Mouse (Mus musculus): ENCODE results near the gene Plbd2. TPM values are rescaled to one million over a fixed set of nuclear protein-coding genes. Genes with fewer than 3 reads are reported as not detected.

Gene Plbd2
- polyA plus RNA-seq, 1 experiment from 2014 or later = 37.6 TPM

GRCm38 (mm10) chr5:120527296-120527964 is 24.0 kb upstream of the Plbd2 start:
- Histone ChIP-seq H3K9ac (ENCODE audit: low read depth, low read length) (no peak overlapping the region), H3K27ac (ENCODE audit: low read depth, low read length) (no peak overlapping the region), H3K36me3 (ENCODE audit: control insufficient read depth, insufficient read depth, low read length) (no peaks in the 10 kb centered on the region), H3K9me3 (ENCODE audit: control insufficient read depth, low read length) (no peaks in the 10 kb centered on the region), H3K4me3 (ENCODE audit: low read length) (no peak overlapping the region), H3K4me2 (ENCODE audit: low read length) (no peak overlapping the region), H3K27me3 (replicated peaks; ENCODE audit: control insufficient read depth, insufficient read depth, low read length) (no peaks in the 10 kb centered on the region), H3K4me1 (ENCODE audit: control insufficient read depth, insufficient read depth, low read depth, low read length) (no peaks in the 10 kb centered on the region)
- WGBS = 93% methylated on average over 16 of the region's 20 CpGs
- no peak for ATAC-seq

GRCm38 (mm10) chr5:120526311-120526710 is 22.9 kb upstream of the Plbd2 start:
- Histone ChIP-seq H3K9me3 (ENCODE audit: control insufficient read depth, low read length) (no peaks in the 10 kb centered on the region), H3K4me3 (ENCODE audit: low read length) (no peak overlapping the region), H3K9ac (ENCODE audit: low read depth, low read length) (no peak overlapping the region), H3K4me2 (ENCODE audit: low read length) (no peak overlapping the region), H3K27me3 (replicated peaks; ENCODE audit: control insufficient read depth, insufficient read depth, low read length) (no peaks in the 10 kb centered on the region), H3K4me1 (ENCODE audit: control insufficient read depth, insufficient read depth, low read depth, low read length) (no peaks in the 10 kb centered on the region), H3K36me3 (ENCODE audit: control insufficient read depth, insufficient read depth, low read length) (no peaks in the 10 kb centered on the region), H3K27ac (ENCODE audit: low read depth, low read length) (no peak overlapping the region)
- no peak for ATAC-seq
- 77% methylated on average over 11 of the region's 11 CpGs for WGBS

GRCm38 (mm10) chr5:120525737-120526136 is 22.3 kb upstream of the Plbd2 start:
- Histone ChIP-seq H3K4me3 (ENCODE audit: low read length) (no peak overlapping the region), H3K4me2 (ENCODE audit: low read length) (no peak overlapping the region), H3K4me1 (ENCODE audit: control insufficient read depth, insufficient read depth, low read depth, low read length) (no peaks in the 10 kb centered on the region), H3K27me3 (replicated peaks; ENCODE audit: control insufficient read depth, insufficient read depth, low read length) (no peaks in the 10 kb centered on the region), H3K27ac (ENCODE audit: low read depth, low read length) (no peak overlapping the region), H3K9ac (ENCODE audit: low read depth, low read length) (no peak overlapping the region), H3K9me3 (ENCODE audit: control insufficient read depth, low read length) (no peaks in the 10 kb centered on the region), H3K36me3 (ENCODE audit: control insufficient read depth, insufficient read depth, low read length) (no peaks in the 10 kb centered on the region)
- no peak for ATAC-seq
- 37% methylated on average over 5 of the region's 5 CpGs for WGBS

GRCm38 (mm10) chr5:120524736-120525135 is 21.3 kb upstream of the Plbd2 start:
- H3K9ac ChIP-seq (ENCODE audit: low read depth, low read length) = no peak overlapping the region
- no peaks in the 10 kb centered on the region for H3K27me3 ChIP-seq (replicated peaks; ENCODE audit: control insufficient read depth, insufficient read depth, low read length)
- H3K27ac ChIP-seq (ENCODE audit: low read depth, low read length) = no peak overlapping the region
- ATAC-seq = no peak
- 95% methylated on average over 2 of the region's 2 CpGs for WGBS
- H3K36me3 ChIP-seq (ENCODE audit: control insufficient read depth, insufficient read depth, low read length) = no peaks in the 10 kb centered on the region
- no peak overlapping the region for H3K4me2 ChIP-seq (ENCODE audit: low read length)
- no peaks in the 10 kb centered on the region for H3K9me3 ChIP-seq (ENCODE audit: control insufficient read depth, low read length)
- no peaks in the 10 kb centered on the region for H3K4me1 ChIP-seq (ENCODE audit: control insufficient read depth, insufficient read depth, low read depth, low read length)
- H3K4me3 ChIP-seq (ENCODE audit: low read length) = no peak overlapping the region

GRCm38 (mm10) chr5:120522649-120523048 is 19.2 kb upstream of the Plbd2 start:
- Histone ChIP-seq H3K36me3 (ENCODE audit: control insufficient read depth, insufficient read depth, low read length) (no peaks in the 10 kb centered on the region), H3K27me3 (replicated peaks; ENCODE audit: control insufficient read depth, insufficient read depth, low read length) (no peaks in the 10 kb centered on the region), H3K4me2 (ENCODE audit: low read length) (no peak overlapping the region), H3K9ac (ENCODE audit: low read depth, low read length) (no peak overlapping the region), H3K9me3 (ENCODE audit: control insufficient read depth, low read length) (no peaks in the 10 kb centered on the region), H3K4me1 (ENCODE audit: control insufficient read depth, insufficient read depth, low read depth, low read length) (no peaks in the 10 kb centered on the region), H3K27ac (ENCODE audit: low read depth, low read length) (no peak overlapping the region), H3K4me3 (ENCODE audit: low read length) (no peak overlapping the region)
- ATAC-seq = no peak
- 81% methylated on average over 3 of the region's 3 CpGs for WGBS

- no peak overlapping the region for H3K4me3 ChIP-seq (ENCODE audit: low read length)
- WGBS = 45% methylated on average over 9 of the region's 9 CpGs
- H3K4me1 ChIP-seq (ENCODE audit: control insufficient read depth, insufficient read depth, low read depth, low read length) = no peaks in the 10 kb centered on the region; the same call in 1 of the 2 replicates
- no peak for ATAC-seq
- H3K9ac ChIP-seq (ENCODE audit: low read depth, low read length) = no peak overlapping the region
- H3K27me3 ChIP-seq (replicated peaks; ENCODE audit: control insufficient read depth, insufficient read depth, low read length) = no peaks in the 10 kb centered on the region
- H3K4me2 ChIP-seq (ENCODE audit: low read length) = no peak overlapping the region
- no peaks in the 10 kb centered on the region for H3K36me3 ChIP-seq (ENCODE audit: control insufficient read depth, insufficient read depth, low read length)
- H3K9me3 ChIP-seq (ENCODE audit: control insufficient read depth, low read length) = no peaks in the 10 kb centered on the region
- H3K27ac ChIP-seq (ENCODE audit: low read depth, low read length) = no peak overlapping the region
Measured at GRCm38 (mm10) chr5:120517552-120517951, 14.1 kb upstream of the Plbd2 start.

GRCm38 (mm10) chr5:120516221-120516984 is 13.0 kb upstream of the Plbd2 start:
- 56% methylated on average over 15 of the region's 15 CpGs for WGBS
- Histone ChIP-seq H3K27me3 (replicated peaks; ENCODE audit: control insufficient read depth, insufficient read depth, low read length) (no peaks in the 10 kb centered on the region), H3K9ac (ENCODE audit: low read depth, low read length) (no peak overlapping the region; the same call in 1 of the 2 replicates), H3K9me3 (ENCODE audit: control insufficient read depth, low read length) (no peaks in the 10 kb centered on the region), H3K4me2 (ENCODE audit: low read length) (no peak overlapping the region), H3K4me1 (ENCODE audit: control insufficient read depth, insufficient read depth, low read depth, low read length) (peaks cover 3% of the 10 kb centered on the region), H3K4me3 (ENCODE audit: low read length) (no peak overlapping the region), H3K27ac (ENCODE audit: low read depth, low read length) (no peak overlapping the region), H3K36me3 (ENCODE audit: control insufficient read depth, insufficient read depth, low read length) (no peaks in the 10 kb centered on the region)
- no peak for ATAC-seq

- ATAC-seq = no peak
- Histone ChIP-seq H3K4me1 (ENCODE audit: control insufficient read depth, insufficient read depth, low read depth, low read length) (peaks cover 9% of the 10 kb centered on the region), H3K4me2 (ENCODE audit: low read length) (no peak overlapping the region), H3K27ac (ENCODE audit: low read depth, low read length) (no peak overlapping the region), H3K36me3 (ENCODE audit: control insufficient read depth, insufficient read depth, low read length) (no peaks in the 10 kb centered on the region), H3K9me3 (ENCODE audit: control insufficient read depth, low read length) (no peaks in the 10 kb centered on the region), H3K27me3 (replicated peaks; ENCODE audit: control insufficient read depth, insufficient read depth, low read length) (no peaks in the 10 kb centered on the region), H3K4me3 (ENCODE audit: low read length) (no peak overlapping the region), H3K9ac (ENCODE audit: low read depth, low read length) (no peak overlapping the region)
- 80% methylated on average over 7 of the region's 7 CpGs for WGBS
Measured at GRCm38 (mm10) chr5:120515451-120515850, 12.0 kb upstream of the Plbd2 start.

GRCm38 (mm10) chr5:120514754-120515153 is 11.3 kb upstream of the Plbd2 start:
- H3K36me3 ChIP-seq (ENCODE audit: control insufficient read depth, insufficient read depth, low read length) = no peaks in the 10 kb centered on the region
- H3K4me1 ChIP-seq (ENCODE audit: control insufficient read depth, insufficient read depth, low read depth, low read length) = peaks cover 11% of the 10 kb centered on the region
- no peaks in the 10 kb centered on the region for H3K27me3 ChIP-seq (replicated peaks; ENCODE audit: control insufficient read depth, insufficient read depth, low read length)
- WGBS = 17% methylated on average over 4 of the region's 4 CpGs
- no peak overlapping the region for H3K9ac ChIP-seq (ENCODE audit: low read depth, low read length)
- no peak overlapping the region for H3K27ac ChIP-seq (ENCODE audit: low read depth, low read length)
- no peak for ATAC-seq
- no peaks in the 10 kb centered on the region for H3K9me3 ChIP-seq (ENCODE audit: control insufficient read depth, low read length)
- no peak overlapping the region for H3K4me3 ChIP-seq (ENCODE audit: low read length)
- H3K4me2 ChIP-seq (ENCODE audit: low read length) = no peak overlapping the region
